Mouse (Mus musculus) embryonic fibroblast, embryonic 13.5 days (primary cell): ENCODE measurements around the gene Gal3st3. TPM values are rescaled to one million over a fixed set of nuclear protein-coding genes. Genes with fewer than 3 reads are reported as not detected.
"Not testable (repeated sequence)": the region's sequence is repeated elsewhere in the genome, so short reads cannot be mapped to it uniquely, and the experiment has no call there.

ENCODE experiments used
- H3K27ac ChIP-seq: 2 replicates; pipeline ENCODE4 v1.5.1; 2012; ENCODE audit warnings: low read length, control low read depth, inconsistent platforms; ENCODE audit not compliant: insufficient read depth
- H3K4me1 ChIP-seq: 2 replicates; pipeline ENCODE4 v1.6.1; 2011; ENCODE audit warnings: low read length; ENCODE audit not compliant: control insufficient read depth, insufficient read depth
- H3K4me3 ChIP-seq: 2 replicates; pipeline ENCODE4 v1.5.1; 2011; ENCODE audit warnings: mild to moderate bottlenecking, control low read depth, low read length; ENCODE audit not compliant: insufficient read depth
- CTCF ChIP-seq: IDR thresholded peaks from 2 replicates; pipeline ENCODE4 v1.5.1; 2011; ENCODE audit warnings: mild to moderate bottlenecking, control low read depth, low read length, moderate library complexity, borderline replicate concordance; ENCODE audit not compliant: insufficient read depth
- POLR2A ChIP-seq: IDR thresholded peaks from 2 replicates; pipeline ENCODE4 v1.6.1; 2011; ENCODE audit warnings: low read depth, mild to moderate bottlenecking, control low read depth, low read length, moderate library complexity
- polyA plus RNA-seq: library from polyadenylated mRNA; stranded (reverse); fragments of >200 nt; gene quantifications from 2 replicates; pipeline ENCODE4 v1.2.4, GENCODE M21; 2011; ENCODE audit warnings: low read depth; ENCODE audit not compliant: missing spikeins, insufficient read length

The Gal3st3 gene
- polyA plus RNA-seq, 1 experiment, result 0.35 TPM

DNA sequence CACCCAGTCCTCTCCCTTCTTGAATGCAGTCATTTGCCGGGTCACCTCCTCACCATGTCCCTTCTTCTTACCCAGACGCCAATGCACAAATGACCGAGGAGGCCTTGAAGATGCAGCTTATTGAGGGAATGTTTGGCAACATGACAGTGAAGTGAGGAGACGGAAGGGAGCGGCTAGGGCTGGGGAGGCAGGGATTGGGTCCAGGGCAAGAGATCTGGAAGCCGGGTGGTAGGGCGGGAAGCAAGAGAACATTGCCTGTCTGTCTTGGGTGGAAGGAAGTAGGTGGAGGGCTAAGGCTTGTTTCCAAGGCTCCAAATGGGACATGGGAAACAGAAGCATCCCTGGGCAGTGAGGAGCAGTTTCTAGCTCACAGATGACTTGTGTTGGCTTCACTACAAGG, 43.2 kb downstream of the Gal3st3 start:
- TF ChIP-seq CTCF (no peak), POLR2A (no peak)
- Histone ChIP-seq H3K4me3 (no peak overlapping the region), H3K27ac (no peak overlapping the region), H3K4me1 (peaks cover 9% of the 10 kb centered on the region)

GRCm38 (mm10) chr19:5345297-5346131, 47.4 kb downstream of the Gal3st3 start:
- TF ChIP-seq POLR2A (no peak), CTCF (no peak)
- Histone ChIP-seq H3K4me3 (no peak overlapping the region), H3K27ac (peak overlapping the region; percentile 73), H3K4me1 (peaks cover 10% of the 10 kb centered on the region)

DNA sequence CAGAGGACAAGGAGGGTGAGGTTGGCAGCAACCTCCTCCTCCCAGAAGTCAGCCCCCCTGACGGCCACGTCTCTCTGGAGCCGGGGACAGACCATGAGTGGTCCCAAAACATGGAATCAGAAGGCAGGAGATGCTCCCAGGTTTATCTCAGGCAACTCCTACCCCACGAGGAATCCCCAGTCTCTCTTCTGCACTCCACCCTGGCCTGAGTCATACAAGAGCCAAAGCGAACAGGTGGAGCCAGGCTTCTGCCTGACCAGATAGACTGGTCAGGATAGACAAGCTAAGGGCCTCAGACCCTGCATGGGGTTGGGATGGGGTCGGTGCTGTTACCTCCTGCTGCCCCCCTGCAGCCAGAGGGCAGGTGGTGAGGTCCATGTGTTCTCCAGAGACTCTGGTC, 49.9 kb downstream of the Gal3st3 start:
- Histone ChIP-seq H3K27ac (no peak overlapping the region), H3K4me1 (peaks cover 10% of the 10 kb centered on the region), H3K4me3 (no peak overlapping the region)
- TF ChIP-seq CTCF, result no peak
- no peak for TF ChIP-seq POLR2A

- TF ChIP-seq CTCF (no peak), POLR2A (no peak)
- Histone ChIP-seq H3K4me3 (no peak overlapping the region), H3K27ac (no peak overlapping the region), H3K4me1 (peaks cover 10% of the 10 kb centered on the region)
Measured at GRCm38 (mm10) chr19:5348526-5349501, 50.7 kb downstream of the Gal3st3 start.

- not testable (repeated sequence) for H3K27ac ChIP-seq, H3K4me3 ChIP-seq
- H3K4me1 ChIP-seq, result peaks cover 10% of the 10 kb centered on the region
Measured at GRCm38 (mm10) chr19:5349502-5349873, 51.4 kb downstream of the Gal3st3 start, which contains the start of gene Cst6. TSS of gene Cst6 (minus strand) at chr19:5349574.

DNA sequence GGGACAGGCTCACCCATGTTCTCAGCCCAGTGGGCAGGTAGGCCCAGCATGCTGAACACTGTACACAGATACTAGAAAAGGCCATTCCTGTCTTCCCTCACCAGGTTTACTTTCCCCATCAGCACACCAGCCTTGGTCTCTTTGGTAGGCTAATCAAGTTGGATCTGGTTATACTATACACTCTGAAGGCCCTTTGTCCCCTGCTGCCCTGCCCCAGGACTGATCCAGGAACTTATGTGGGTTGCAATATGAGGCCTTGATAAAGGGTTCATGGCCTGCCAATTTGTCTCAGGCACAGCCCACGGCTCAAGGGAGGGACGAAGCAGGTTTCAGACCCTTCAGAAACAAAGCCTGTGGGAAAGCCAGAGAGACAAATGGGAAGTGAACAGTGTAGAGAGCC, 55.5 kb downstream of the Gal3st3 start:
- TF ChIP-seq CTCF (no peak), POLR2A (no peak)
- Histone ChIP-seq H3K4me1 (0 out of 2 replicates have a peak, but pooled peaks cover 2% of the 10 kb centered on the region), H3K27ac (no peak overlapping the region), H3K4me3 (no peak overlapping the region)

DNA sequence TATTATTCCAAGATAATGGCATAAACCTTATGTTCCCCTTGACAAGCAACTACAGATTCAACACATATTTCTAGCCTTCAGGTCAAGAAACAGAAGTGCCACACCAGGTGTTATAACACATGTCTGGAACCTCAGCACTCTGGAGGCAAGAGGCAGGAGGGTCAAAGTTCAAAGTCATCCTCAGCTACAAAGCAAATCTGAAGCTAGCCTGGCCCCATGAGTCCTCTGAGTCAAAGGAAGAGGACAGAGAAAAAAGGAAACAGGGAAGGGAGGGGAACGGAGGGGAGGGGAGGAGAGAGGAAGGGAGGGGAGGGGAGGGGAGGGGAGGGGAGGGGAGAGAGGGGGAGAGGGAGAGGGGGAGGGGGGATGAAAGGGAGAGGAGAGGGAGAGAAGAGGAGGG, 57.9 kb downstream of the Gal3st3 start:
- no peak overlapping the region for H3K27ac ChIP-seq
- H3K4me1 ChIP-seq, result no peaks in the 10 kb centered on the region
- TF ChIP-seq POLR2A (no peak), CTCF (no peak)
- no peak overlapping the region for H3K4me3 ChIP-seq

Other genes with a start within 250 kb of the Gal3st3 start
- gene Rin1, start 247.8 kb upstream of the Gal3st3 start, polyA plus RNA-seq, result 60.2 and 82.9 TPM in 2 replicates
- 202 and 292 TPM in 2 replicates for gene Cd248, start 230.3 kb upstream of the Gal3st3 start, polyA plus RNA-seq
- gene Tmem151a, start 212.8 kb upstream of the Gal3st3 start, polyA plus RNA-seq, result 6.0 and 7.2 TPM in 2 replicates
- gene Yif1a, start 209.8 kb upstream of the Gal3st3 start, polyA plus RNA-seq, result 94.1 and 96.4 TPM in 2 replicates
- gene Cnih2, start 199.8 kb upstream of the Gal3st3 start, polyA plus RNA-seq, result 4.7 and 5.2 TPM in 2 replicates
- 115 and 123 TPM in 2 replicates for gene Rab1b, start 191.3 kb upstream of the Gal3st3 start, polyA plus RNA-seq
- 20.1 and 24.2 TPM in 2 replicates for gene Klc2, start 179.8 kb upstream of the Gal3st3 start, polyA plus RNA-seq
- 23.3 and 23.5 TPM in 2 replicates for gene Pacs1, start 25.2 kb upstream of the Gal3st3 start, polyA plus RNA-seq
- gene Sf3b2, start 2.9 kb upstream of the Gal3st3 start, polyA plus RNA-seq, result 126 and 140 TPM in 2 replicates
- gene Catsper1, start 37.4 kb downstream of the Gal3st3 start, polyA plus RNA-seq, result not detected in 2 replicates
- 2.6 and 7.3 TPM in 2 replicates for gene Cst6, start 51.2 kb downstream of the Gal3st3 start, polyA plus RNA-seq
- 19.5 and 26.6 TPM in 2 replicates for gene Eif1ad, start 68.4 kb downstream of the Gal3st3 start, polyA plus RNA-seq
- 149 and 154 TPM in 2 replicates for gene Banf1, start 68.8 kb downstream of the Gal3st3 start, polyA plus RNA-seq
- gene Sart1, start 90.4 kb downstream of the Gal3st3 start, polyA plus RNA-seq, result 34.7 and 35.3 TPM in 2 replicates
- not detected in 2 replicates for gene Tsga10ip, start 104.2 kb downstream of the Gal3st3 start, polyA plus RNA-seq
- 152 and 169 TPM in 2 replicates for gene Drap1, start 126.6 kb downstream of the Gal3st3 start, polyA plus RNA-seq
- 47.2 and 48.3 TPM in 2 replicates for gene AI837181, start 126.8 kb downstream of the Gal3st3 start, polyA plus RNA-seq
- 13.4 and 35.0 TPM in 2 replicates for gene Fosl1, start 149.2 kb downstream of the Gal3st3 start, polyA plus RNA-seq
- gene Ccdc85b, start 159.6 kb downstream of the Gal3st3 start, polyA plus RNA-seq, result 3.0 and 5.2 TPM in 2 replicates
- gene Fibp, start 162.3 kb downstream of the Gal3st3 start, polyA plus RNA-seq, result 53.1 and 66.3 TPM in 2 replicates
- gene Ctsw, start 170.2 kb downstream of the Gal3st3 start, polyA plus RNA-seq, result 0.76 and 1.0 TPM in 2 replicates
- 368 and 420 TPM in 2 replicates for gene Efemp2, start 175.6 kb downstream of the Gal3st3 start, polyA plus RNA-seq
- 21.8 and 27.1 TPM in 2 replicates for gene Mus81, start 190.1 kb downstream of the Gal3st3 start, polyA plus RNA-seq
- gene Cfl1, start 192.1 kb downstream of the Gal3st3 start, polyA plus RNA-seq, result 1,890 and 1,995 TPM in 2 replicates
- gene 1700020D05Rik, start 205.5 kb downstream of the Gal3st3 start, polyA plus RNA-seq, result 0.97 and 1.4 TPM in 2 replicates
- 8.7 and 18.4 TPM in 2 replicates for gene Snx32, start 212.2 kb downstream of the Gal3st3 start, polyA plus RNA-seq